Mouse (Mus musculus) spleen, adult 12 weeks (tissue): ENCODE results near the gene Wdr4.

Source experiments
- DNase-seq: peaks from one replicate; pipeline ENCODE4 v3.0.0; 2022; ENCODE audit warnings: low spot score

Wdr4 gene

GRCm38 (mm10) chr17:31497726-31498125 is 22.1 kb downstream of the Wdr4 start:
- no peak for DNase-seq

DNA sequence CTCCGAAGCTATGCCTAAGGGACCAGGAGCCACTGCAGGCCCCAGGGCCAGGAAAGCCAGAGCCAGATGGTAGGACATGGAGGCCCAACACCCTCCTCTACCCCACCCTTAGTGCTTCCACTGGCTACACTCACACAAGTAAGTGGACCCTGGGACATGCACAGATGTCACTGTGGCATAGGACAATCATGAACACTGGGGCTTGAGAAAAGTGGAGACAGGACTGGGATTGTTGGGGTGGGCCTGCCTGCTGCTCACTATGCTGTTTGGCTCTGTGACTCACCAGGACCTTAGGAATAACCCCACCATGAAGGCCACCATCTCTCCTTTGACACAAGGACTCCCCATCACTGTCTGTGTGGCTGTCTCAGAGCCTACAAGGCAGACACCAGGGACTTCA is 24.8 kb downstream of the Wdr4 start:
- DNase-seq = no peak

GRCm38 (mm10) chr17:31492416-31492815 is 27.4 kb downstream of the Wdr4 start:
- peak; percentile 42 for DNase-seq

GRCm38 (mm10) chr17:31491355-31491754 is 28.4 kb downstream of the Wdr4 start:
- DNase-seq = no peak

DNA sequence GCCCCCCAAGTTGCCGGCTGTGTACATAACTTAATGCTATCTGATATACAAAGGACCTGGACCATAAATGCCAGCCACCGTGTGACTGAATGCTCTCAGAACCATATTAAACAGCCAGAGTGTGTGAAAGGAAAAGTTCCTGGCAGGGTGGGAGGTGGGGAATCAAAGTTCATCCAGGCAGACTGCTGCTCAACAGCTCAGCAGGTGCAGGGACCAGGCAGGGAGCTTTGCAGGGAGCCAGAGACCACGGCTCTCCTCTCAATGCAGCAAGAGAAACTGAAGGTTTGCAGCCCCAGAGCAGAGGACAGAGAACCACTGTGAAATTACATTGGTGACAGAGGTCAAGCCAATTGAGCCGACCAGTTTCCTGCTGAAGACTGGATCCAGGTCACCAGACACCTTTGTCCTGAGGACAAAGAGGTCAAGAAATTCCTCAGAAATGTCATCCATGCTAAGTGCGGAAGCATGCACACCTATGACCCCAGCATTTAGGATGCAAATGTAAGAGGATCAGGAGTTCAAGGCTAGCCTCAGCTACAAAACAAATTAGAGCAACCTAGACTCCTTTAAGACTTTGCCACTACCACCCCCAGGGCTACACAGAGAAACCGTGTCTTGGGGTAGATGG is 32.2 kb downstream of the Wdr4 start:
- no peak for DNase-seq

- DNase-seq = no peak
Observed at GRCm38 (mm10) chr17:31486616-31487198, 33.1 kb downstream of the Wdr4 start.

DNA sequence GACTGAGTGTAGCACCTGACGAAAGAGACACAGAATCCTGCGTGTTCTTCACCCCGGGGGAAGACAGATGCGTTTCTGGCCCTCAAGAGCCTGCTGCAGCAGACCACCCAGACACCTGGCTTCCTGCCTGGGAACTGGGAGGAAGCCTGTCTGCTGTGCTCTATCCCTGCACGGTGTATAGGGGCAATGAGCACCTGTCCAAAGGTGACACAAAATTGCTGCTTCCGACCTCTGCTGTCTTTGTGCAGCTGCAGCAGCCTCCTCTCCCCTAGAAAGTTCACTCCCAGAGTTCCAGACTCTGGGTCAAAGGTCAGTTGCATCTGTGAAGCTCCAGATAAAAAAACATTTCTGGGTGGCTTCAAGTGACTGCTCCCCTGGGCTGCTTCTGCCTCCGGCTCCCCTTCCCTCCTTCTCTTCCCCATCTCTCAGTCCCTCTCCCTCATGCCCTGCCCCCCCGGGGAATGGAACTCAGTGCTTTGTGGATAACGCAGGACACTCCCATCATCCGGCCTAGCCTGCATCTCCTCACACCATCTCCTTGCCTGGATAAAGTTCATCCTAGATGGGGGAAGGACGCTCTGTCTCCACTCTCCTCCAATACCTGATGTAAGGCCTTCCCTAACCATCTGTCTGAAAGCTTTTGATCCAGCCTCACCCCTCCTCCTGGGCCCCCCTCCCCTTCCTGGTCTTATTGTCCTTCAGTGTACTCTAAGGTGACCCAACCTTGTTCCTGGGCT is 40.5 kb downstream of the Wdr4 start:
- DNase-seq = no peak

- DNase-seq = no peak
Observed at GRCm38 (mm10) chr17:31478606-31479005, 41.2 kb downstream of the Wdr4 start.

GRCm38 (mm10) chr17:31474388-31474787 is 45.4 kb downstream of the Wdr4 start:
- DNase-seq = no peak

GRCm38 (mm10) chr17:31470766-31471418 is 48.9 kb downstream of the Wdr4 start:
- no peak for DNase-seq

GRCm38 (mm10) chr17:31468496-31468895 is 51.3 kb downstream of the Wdr4 start:
- no peak for DNase-seq

- DNase-seq = no peak
Observed at GRCm38 (mm10) chr17:31466854-31467253, 52.9 kb downstream of the Wdr4 start.

DNA sequence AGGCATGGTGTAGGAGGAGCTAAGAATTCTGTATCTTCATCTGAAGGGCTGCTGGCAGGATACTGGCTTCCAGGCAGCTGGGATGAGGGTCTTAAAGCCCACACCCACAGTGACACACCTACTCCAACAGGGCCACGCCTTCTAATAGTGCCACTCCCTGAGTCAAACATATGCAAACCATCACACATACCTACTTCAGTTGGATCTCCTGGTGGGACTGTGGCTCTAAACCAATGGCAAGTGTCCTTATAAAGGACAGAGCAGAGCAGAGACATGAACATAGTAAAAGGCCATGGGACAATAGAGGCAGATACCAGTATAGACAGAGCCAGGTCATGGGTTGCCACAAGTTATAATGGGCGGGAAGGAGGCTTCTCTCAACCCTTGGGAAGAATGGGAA is 57.3 kb downstream of the Wdr4 start:
- DNase-seq = no peak

DNA sequence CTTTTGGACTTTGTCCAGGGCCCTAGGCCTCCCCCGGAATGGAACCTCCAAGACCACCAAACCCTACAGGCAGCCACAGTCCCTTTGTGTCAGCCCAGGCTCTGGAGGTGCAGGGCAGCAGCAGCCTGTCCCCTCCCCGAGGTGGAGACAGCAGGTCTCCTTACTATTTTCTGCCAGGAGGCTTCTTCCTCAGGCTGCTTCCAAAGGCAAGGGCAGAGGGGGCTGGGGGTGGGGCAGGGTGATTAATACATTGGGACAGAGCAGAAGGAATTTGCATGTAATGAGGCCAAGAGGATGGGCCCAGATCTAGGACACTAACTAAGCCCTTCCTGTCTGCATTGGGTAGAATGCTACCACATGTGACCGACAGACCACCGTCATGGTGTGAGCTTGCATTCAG is 59.4 kb downstream of the Wdr4 start:
- no peak for DNase-seq

DNA sequence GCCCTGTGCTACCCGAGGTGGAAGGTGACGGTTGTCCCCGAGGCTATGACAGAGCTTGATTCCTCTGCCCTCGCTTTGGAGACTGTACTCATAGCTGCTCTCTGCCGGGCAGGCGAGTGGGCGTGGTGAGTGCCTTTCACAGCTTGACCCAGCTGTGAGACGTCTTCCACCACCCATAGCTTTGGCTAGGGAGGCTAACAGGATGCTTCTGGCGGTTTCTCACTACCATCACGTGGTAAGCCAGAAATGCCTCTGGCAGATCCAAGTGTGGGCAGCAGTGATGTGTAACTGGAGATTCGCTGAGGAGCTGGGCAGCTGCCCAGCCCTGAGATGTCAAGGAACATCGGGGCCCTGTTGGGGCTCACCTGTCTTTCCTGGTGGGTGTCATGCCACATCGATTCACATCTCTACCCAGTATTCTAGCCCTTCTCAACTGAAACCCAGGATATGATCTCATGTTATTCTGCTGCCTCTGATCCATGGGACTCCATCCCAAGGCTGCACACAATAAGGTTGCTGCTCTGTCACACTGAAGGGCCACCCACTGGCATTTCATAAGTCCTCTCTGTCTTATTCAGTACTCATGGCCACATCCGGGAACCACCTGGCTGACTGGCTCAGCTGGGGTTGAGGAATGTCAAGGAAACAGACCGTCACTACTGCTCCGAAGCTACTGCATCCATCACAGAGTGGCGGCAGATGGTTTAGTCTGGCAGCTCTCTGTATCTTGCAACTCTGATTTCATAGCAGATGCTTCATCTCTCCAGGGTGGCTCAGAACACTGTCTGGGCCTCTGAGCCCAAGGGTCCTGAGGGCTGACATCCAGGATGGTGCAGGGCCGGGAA is 62.8 kb downstream of the Wdr4 start:
- DNase-seq = no peak

DNA sequence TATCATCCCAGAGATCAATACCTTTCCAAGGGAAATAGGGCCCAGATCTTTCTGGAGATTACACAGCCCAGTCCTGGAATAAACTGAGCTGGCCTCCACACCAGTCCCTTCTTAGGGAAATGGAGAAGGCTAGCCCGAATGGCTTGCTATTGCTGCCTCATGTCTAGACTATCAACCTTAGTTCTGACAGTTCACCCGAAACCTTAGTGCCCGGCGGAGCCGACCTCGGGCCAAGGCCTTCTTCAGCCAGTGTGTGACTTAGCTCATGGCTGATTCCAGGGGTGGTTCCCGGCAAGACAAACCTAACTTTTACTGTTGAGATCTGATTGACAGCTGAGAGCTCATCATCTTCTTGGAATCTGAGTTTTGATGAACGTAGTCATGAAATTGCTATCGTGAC is 65.7 kb downstream of the Wdr4 start:
- no peak for DNase-seq

DNA sequence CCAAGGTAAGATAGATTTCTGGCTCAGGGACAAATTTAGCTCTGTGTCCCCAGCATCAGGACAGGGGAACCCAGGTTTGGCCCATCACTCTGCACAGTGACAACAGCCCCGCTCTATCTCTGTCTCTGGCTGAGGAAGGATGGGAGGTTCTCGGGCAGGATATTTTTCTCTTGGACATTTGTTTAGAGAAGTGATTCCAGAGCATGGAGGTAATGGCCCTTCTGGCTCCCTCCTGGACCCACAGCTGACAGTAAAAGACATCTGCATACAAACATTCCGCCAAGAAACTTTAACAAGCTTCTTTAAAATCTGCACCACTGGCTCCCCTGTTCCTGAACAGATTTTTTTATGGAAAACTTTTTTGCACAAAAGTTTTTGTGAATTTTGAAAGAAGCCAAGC is 66.3 kb downstream of the Wdr4 start:
- DNase-seq = no peak

GRCm38 (mm10) chr17:31452816-31453215 is 67.0 kb downstream of the Wdr4 start:
- no peak for DNase-seq

GRCm38 (mm10) chr17:31451179-31451708 is 68.5 kb downstream of the Wdr4 start:
- no peak for DNase-seq

DNA sequence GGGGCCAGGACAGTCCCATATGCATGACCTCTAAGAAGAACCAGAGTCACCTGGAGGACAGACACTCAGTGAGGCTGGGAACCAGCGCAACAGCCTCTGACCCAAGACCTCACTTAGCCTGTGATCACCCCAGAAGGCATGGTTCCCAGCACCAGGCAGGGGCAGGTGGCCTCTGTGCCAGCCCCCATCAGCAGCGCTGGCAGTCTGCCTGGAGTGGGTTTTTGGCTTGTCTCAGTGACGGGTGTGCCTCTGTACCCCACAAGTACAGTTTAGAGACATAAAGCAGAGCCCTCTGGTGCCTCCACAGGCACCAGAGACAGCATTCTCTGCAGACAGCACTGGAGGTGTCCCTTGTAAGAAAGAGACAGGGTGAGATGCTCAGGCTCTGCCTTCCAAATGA is 69.6 kb downstream of the Wdr4 start:
- DNase-seq = no peak

- no peak for DNase-seq
Observed at GRCm38 (mm10) chr17:31448519-31448918, 71.3 kb downstream of the Wdr4 start.

DNA sequence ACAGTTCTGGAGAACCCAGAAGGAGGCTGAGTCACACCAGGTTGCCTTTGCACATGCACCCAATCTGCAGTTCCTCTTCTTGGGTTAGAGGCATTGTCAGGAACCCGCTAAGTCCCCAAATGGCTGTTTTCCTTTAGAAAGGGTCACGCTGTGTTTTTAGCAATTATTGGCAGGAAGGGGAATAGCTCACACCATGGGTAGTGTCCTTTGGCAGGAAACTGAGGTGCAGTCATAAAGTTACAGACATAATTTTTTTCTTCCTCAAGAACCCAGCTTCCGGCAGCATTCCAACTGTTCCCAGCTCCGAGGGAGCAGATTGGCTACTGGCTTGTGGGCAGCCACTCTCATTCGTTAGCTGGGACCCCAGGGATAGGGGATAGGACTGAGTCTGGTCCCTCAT is 72.0 kb downstream of the Wdr4 start:
- no peak for DNase-seq
